Mouse (Mus musculus) limb, embryonic 11.5 days (tissue): ENCODE results near the gene Usp12. TPM values are rescaled to one million over a fixed set of nuclear protein-coding genes. Genes with fewer than 3 reads are reported as not detected.
A peak's percentile ranks its signal among the peaks of the same experiment; 100 is the strongest.

Experiments used
- ATAC-seq: fragments of 200-750 bp; cut with Nextera tagmentation; 2 replicates; pipeline ENCODE4 v1.8.0; 2017; ENCODE audit warnings: low read depth; ENCODE audit not compliant: insufficient number of reproducible peaks, low FRiP score, low TSS enrichment
- DNase-seq: peaks from one replicate; pipeline ENCODE4 v3.0.0-alpha.2; 2015; ENCODE audit warnings: low spot score
- H3K27ac ChIP-seq: fragments of 300-500 bp; sonication (generic); replicated peaks from 2 replicates; pipeline ENCODE4 v1.5.1; 2014; ENCODE audit warnings: low read depth, mild to moderate bottlenecking, low read length
- H3K27me3 ChIP-seq: fragments of 300-500 bp; sonication (generic); 2 replicates; pipeline ENCODE4 v1.6.1; 2014; ENCODE audit warnings: mild to moderate bottlenecking, low read length, mixed read lengths; ENCODE audit not compliant: control insufficient read depth, insufficient read depth
- H3K36me3 ChIP-seq: fragments of 300-500 bp; sonication (generic); 2 replicates; pipeline ENCODE4 v1.6.1; 2014; ENCODE audit warnings: mild to moderate bottlenecking, low read length, moderate library complexity, mixed read lengths; ENCODE audit not compliant: control insufficient read depth, insufficient read depth
- H3K4me1 ChIP-seq: fragments of 300-500 bp; sonication (generic); 2 replicates; pipeline ENCODE4 v1.6.1; 2014; ENCODE audit warnings: low read length, mixed read lengths; ENCODE audit not compliant: control insufficient read depth, insufficient read depth
- H3K4me2 ChIP-seq: fragments of 300-500 bp; sonication (generic); 2 replicates; pipeline ENCODE4 v1.6.1; 2014; ENCODE audit warnings: low read depth, mild to moderate bottlenecking, moderate library complexity; ENCODE audit not compliant: severe bottlenecking
- H3K4me3 ChIP-seq: fragments of 300-500 bp; sonication (generic); 2 replicates; pipeline ENCODE4 v1.5.1; 2014; ENCODE audit warnings: low read depth, low read length
- H3K9ac ChIP-seq: fragments of 300-500 bp; sonication (generic); 2 replicates; pipeline ENCODE4 v1.6.1; 2014; ENCODE audit warnings: mild to moderate bottlenecking, low read length
- H3K9me3 ChIP-seq: fragments of 300-500 bp; sonication (generic); 2 replicates; pipeline ENCODE4 v1.6.1; 2016; ENCODE audit warnings: low read length; ENCODE audit not compliant: control insufficient read depth
- WGBS: fragments of 180-500 bp; shearing (Covaris S2); extraction: QIAGEN DNeasy Blood & Tissue Kit; methylation state at CpG from one replicate; pipeline ENCODE4 v1.1.7; 2014; 5-methylcytosine and 5-hydroxymethylcytosine counted together
- polyA plus RNA-seq: library from polyadenylated mRNA; unstranded; fragments of >200 nt; fragmentation: Nextera tagmentation; extraction: Ambion mirVana; gene quantifications from 2 replicates; pipeline ENCODE4 v1.2.1, GENCODE M21; 2014

Usp12 gene
- polyA plus RNA-seq, 1 experiment from 2014 or later, result 8.6 TPM

GRCm38 (mm10) chr5:146727006-146727405 is 67.8 kb downstream of the Usp12 start:
- WGBS, result 83% methylated on average over 4 of the region's 4 CpGs
- ATAC-seq (no peak), DNase-seq (no peak)
- Histone ChIP-seq H3K27me3 (no peaks in the 10 kb centered on the region), H3K9ac (no peak overlapping the region), H3K4me1 (0 out of 2 replicates have a peak, but pooled peaks cover 5% of the 10 kb centered on the region), H3K4me2 (no peak overlapping the region), H3K27ac (no peak overlapping the region), H3K9me3 (no peaks in the 10 kb centered on the region), H3K4me3 (no peak overlapping the region), H3K36me3 (no peaks in the 10 kb centered on the region)

DNA sequence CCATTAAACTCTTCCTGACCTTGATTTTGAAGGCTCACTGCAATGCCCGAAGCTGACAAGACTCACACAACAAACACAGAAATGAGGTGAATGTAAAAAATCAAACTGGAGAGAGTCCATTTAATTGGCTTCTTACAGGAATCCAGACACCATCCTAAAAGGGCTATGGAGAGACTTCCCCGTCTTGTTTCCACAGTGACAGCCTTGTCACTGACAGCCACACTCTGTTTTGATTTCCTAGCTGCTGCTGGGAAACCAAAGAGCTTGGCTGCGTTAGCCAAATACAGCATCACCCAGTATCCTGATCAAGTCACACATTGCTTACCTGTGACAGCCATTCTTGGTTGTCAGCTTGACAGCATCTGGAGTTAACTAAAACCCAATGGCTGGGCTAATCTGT is 69.8 kb downstream of the Usp12 start:
- Histone ChIP-seq H3K9me3 (no peaks in the 10 kb centered on the region), H3K36me3 (no peaks in the 10 kb centered on the region), H3K4me2 (no peak overlapping the region), H3K9ac (no peak overlapping the region), H3K4me1 (0 out of 2 replicates have a peak, but pooled peaks cover 5% of the 10 kb centered on the region), H3K4me3 (no peak overlapping the region), H3K27me3 (no peaks in the 10 kb centered on the region), H3K27ac (no peak overlapping the region)
- no peak for DNase-seq
- 37% methylated on average over 3 of the region's 3 CpGs for WGBS
- ATAC-seq, result no peak

DNA sequence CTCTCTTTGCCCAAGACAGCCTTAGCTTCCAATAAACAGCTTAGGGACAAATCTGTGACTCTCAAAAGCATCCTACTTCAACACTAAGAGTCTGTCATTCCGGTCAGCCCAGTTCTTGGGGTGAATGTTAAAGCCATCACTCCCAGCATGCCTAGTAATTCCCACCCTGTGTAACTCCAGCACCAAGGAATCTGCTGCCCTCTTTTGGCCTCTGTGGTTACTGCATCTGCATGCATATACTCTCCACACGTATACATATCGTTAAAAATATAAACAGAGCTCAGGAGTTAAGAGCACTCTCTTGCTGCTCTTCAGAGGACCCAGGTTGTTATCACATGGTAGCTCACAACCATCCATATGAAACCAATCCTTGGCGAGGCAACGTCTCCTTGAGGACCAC is 71.4 kb downstream of the Usp12 start:
- Histone ChIP-seq H3K4me1 (0 out of 2 replicates have a peak, but pooled peaks cover 5% of the 10 kb centered on the region), H3K9me3 (no peaks in the 10 kb centered on the region), H3K27me3 (no peaks in the 10 kb centered on the region), H3K4me2 (no peak overlapping the region), H3K9ac (no peak overlapping the region), H3K27ac (no peak overlapping the region), H3K36me3 (no peaks in the 10 kb centered on the region), H3K4me3 (no peak overlapping the region)
- WGBS, result 90% methylated on average over 5 of the region's 5 CpGs
- no peak for DNase-seq
- ATAC-seq, result no peak

- ATAC-seq (no peak), DNase-seq (peak; percentile 30)
- no peak overlapping the region for H3K4me3 ChIP-seq
- H3K27me3 ChIP-seq, result no peaks in the 10 kb centered on the region
- no peak overlapping the region for H3K9ac ChIP-seq
- 39% methylated on average over 14 of the region's 14 CpGs for WGBS
- H3K36me3 ChIP-seq, result no peaks in the 10 kb centered on the region
- 0 out of 2 replicates have a peak, but pooled peaks cover 5% of the 10 kb centered on the region for H3K4me1 ChIP-seq
- H3K27ac ChIP-seq, result no peak overlapping the region
- no peaks in the 10 kb centered on the region for H3K9me3 ChIP-seq
- H3K4me2 ChIP-seq, result no peak overlapping the region
Measured at GRCm38 (mm10) chr5:146722226-146722625, 72.6 kb downstream of the Usp12 start.

GRCm38 (mm10) chr5:146719584-146720356 is 75.0 kb downstream of the Usp12 start:
- Histone ChIP-seq H3K27ac (no peak overlapping the region), H3K4me3 (no peak overlapping the region), H3K36me3 (no peaks in the 10 kb centered on the region), H3K27me3 (no peaks in the 10 kb centered on the region), H3K9ac (no peak overlapping the region), H3K4me1 (0 out of 2 replicates have a peak, but pooled peaks cover 2% of the 10 kb centered on the region), H3K9me3 (no peaks in the 10 kb centered on the region), H3K4me2 (no peak overlapping the region)
- DNase-seq (no peak), ATAC-seq (no peak)
- WGBS, result 79% methylated on average over 27 of the region's 27 CpGs

GRCm38 (mm10) chr5:146713836-146714235 is 81.0 kb downstream of the Usp12 start:
- Histone ChIP-seq H3K27ac (no peak overlapping the region), H3K4me2 (no peak overlapping the region), H3K9me3 (no peaks in the 10 kb centered on the region), H3K36me3 (no peaks in the 10 kb centered on the region), H3K4me3 (no peak overlapping the region), H3K4me1 (no peaks in the 10 kb centered on the region), H3K9ac (no peak overlapping the region), H3K27me3 (no peaks in the 10 kb centered on the region)
- no peak for DNase-seq
- WGBS, result 91% methylated on average over 12 of the region's 12 CpGs
- ATAC-seq, result no peak

GRCm38 (mm10) chr5:146713088-146713487 is 81.7 kb downstream of the Usp12 start:
- ATAC-seq (no peak), DNase-seq (no peak)
- Histone ChIP-seq H3K36me3 (no peaks in the 10 kb centered on the region), H3K9ac (no peak overlapping the region), H3K9me3 (no peaks in the 10 kb centered on the region), H3K4me3 (no peak overlapping the region), H3K4me2 (no peak overlapping the region), H3K27me3 (no peaks in the 10 kb centered on the region), H3K4me1 (no peaks in the 10 kb centered on the region), H3K27ac (no peak overlapping the region)
- 74% methylated on average over 10 of the region's 10 CpGs for WGBS

GRCm38 (mm10) chr5:146712282-146712918 is 82.4 kb downstream of the Usp12 start:
- Histone ChIP-seq H3K4me3 (no peak overlapping the region), H3K36me3 (no peaks in the 10 kb centered on the region), H3K4me1 (no peaks in the 10 kb centered on the region), H3K27me3 (no peaks in the 10 kb centered on the region), H3K9me3 (no peaks in the 10 kb centered on the region), H3K4me2 (no peak overlapping the region), H3K9ac (no peak overlapping the region), H3K27ac (no peak overlapping the region)
- DNase-seq, result no peak
- ATAC-seq, result peak; percentile 54; the same call in 1 of the 2 replicates
- 66% methylated on average over 18 of the region's 18 CpGs for WGBS
